Mouse (Mus musculus): ENCODE results near the gene Il5ra.

GRCm38 (mm10) chr6:106769290-106769866 lies 20.5 kb upstream of the Il5ra start:
- TF ChIP-seq POLR2A (IDR thresholded peaks at IDR 0.05; ENCODE audit: insufficient read length, low read depth) = no peak
- TF ChIP-seq MYOG (IDR thresholded peaks at IDR 0.05; ENCODE audit: control insufficient read depth in 1 of 3, insufficient read depth in 1 of 3, insufficient read length in 2 of 3, low read depth in 2 of 3) = no peak
- TF ChIP-seq MAX (IDR thresholded peaks at IDR 0.05; ENCODE audit: low read depth) = no peak
- no peak for TF ChIP-seq USF1 (IDR thresholded peaks at IDR 0.05; ENCODE audit: low read depth)

All from myocyte (in vitro differentiated cells).